Mouse (Mus musculus) heart, embryonic 11.5 days (tissue): ENCODE measurements around the gene Csde1. TPM values are rescaled to one million over a fixed set of nuclear protein-coding genes. Genes with fewer than 3 reads are reported as not detected.

Source experiments
- ATAC-seq: fragments of 200-750 bp; cut with Nextera tagmentation; replicated peaks from 2 replicates; pipeline ENCODE4 v1.8.0; 2017; ENCODE audit warnings: moderate library complexity; ENCODE audit not compliant: insufficient number of reproducible peaks, low FRiP score, low TSS enrichment
- H3K27ac ChIP-seq: fragments of 300-500 bp; sonication (generic); 2 replicates; pipeline ENCODE4 v1.5.1; 2014; ENCODE audit warnings: mild to moderate bottlenecking, low read depth, low read length
- H3K27me3 ChIP-seq: fragments of 300-500 bp; sonication (generic); 2 replicates; pipeline ENCODE4 v1.6.1; 2014; ENCODE audit warnings: mild to moderate bottlenecking, low read length, mixed read lengths; ENCODE audit not compliant: control insufficient read depth, insufficient read depth
- H3K36me3 ChIP-seq: fragments of 300-500 bp; sonication (generic); 2 replicates; pipeline ENCODE4 v1.6.1; 2014; ENCODE audit warnings: mild to moderate bottlenecking, low read length, moderate library complexity, mixed read lengths; ENCODE audit not compliant: control insufficient read depth, insufficient read depth
- H3K4me1 ChIP-seq: fragments of 300-500 bp; sonication (generic); 2 replicates; pipeline ENCODE4 v1.6.1; 2014; ENCODE audit warnings: low read length; ENCODE audit not compliant: control insufficient read depth, insufficient read depth
- H3K4me2 ChIP-seq: fragments of 300-500 bp; sonication (generic); 2 replicates; pipeline ENCODE4 v1.6.1; 2014; ENCODE audit warnings: mild to moderate bottlenecking, moderate library complexity
- H3K4me3 ChIP-seq: fragments of 300-500 bp; sonication (generic); 2 replicates; pipeline ENCODE4 v1.5.1; 2014; ENCODE audit warnings: low read depth, low read length
- H3K9ac ChIP-seq: fragments of 300-500 bp; sonication (generic); 2 replicates; pipeline ENCODE4 v1.6.1; 2014; ENCODE audit warnings: mild to moderate bottlenecking, low read depth, low read length, moderate library complexity
- H3K9me3 ChIP-seq: fragments of 300-500 bp; sonication (generic); replicated peaks from 2 replicates; pipeline ENCODE4 v1.6.1; 2016; ENCODE audit warnings: low read length; ENCODE audit not compliant: control insufficient read depth
- WGBS: fragments of 180-500 bp; shearing (Covaris S2); extraction: QIAGEN DNeasy Blood & Tissue Kit; methylation state at CpG from one replicate; pipeline ENCODE4 v1.1.7; 2014; ENCODE audit not compliant: insufficient replicate concordance; 5-methylcytosine and 5-hydroxymethylcytosine counted together
- polyA plus RNA-seq: library from polyadenylated mRNA; unstranded; fragments of >200 nt; fragmentation: Nextera tagmentation; extraction: Ambion mirVana; gene quantifications from 2 replicates; pipeline ENCODE4 v1.2.1, GENCODE M21; 2014

Csde1 gene
- polyA plus RNA-seq, 1 experiment from 2014 or later: 335 TPM

DNA sequence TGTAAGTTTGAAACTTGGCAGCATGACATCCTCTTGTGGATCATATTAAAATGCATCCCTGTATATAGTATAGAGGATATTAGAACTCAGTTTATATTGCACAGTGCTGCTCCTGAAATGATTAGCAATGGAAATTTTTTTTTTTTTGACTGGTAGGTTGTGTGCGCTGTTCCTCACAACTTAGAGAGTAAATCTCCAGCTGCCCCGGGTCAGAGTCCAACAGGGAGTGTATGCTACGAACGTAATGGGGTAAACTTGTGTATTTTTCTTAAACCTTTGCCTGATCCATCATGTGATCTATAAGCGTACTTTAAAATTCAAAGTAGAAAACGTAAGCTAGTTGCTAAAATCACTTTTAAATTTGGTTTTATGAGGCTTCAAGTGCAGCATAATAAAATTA is 20.1 kb downstream of the Csde1 start:
- 96% methylated on average over 6 of the region's 6 CpGs for WGBS
- H3K27me3 ChIP-seq: no peaks in the 10 kb centered on the region
- no peak overlapping the region for H3K4me2 ChIP-seq
- peaks cover 14% of the 10 kb centered on the region for H3K36me3 ChIP-seq
- ATAC-seq: no peak
- no peaks in the 10 kb centered on the region for H3K9me3 ChIP-seq
- no peak overlapping the region for H3K4me3 ChIP-seq
- no peaks in the 10 kb centered on the region for H3K4me1 ChIP-seq
- H3K9ac ChIP-seq: no peak overlapping the region
- H3K27ac ChIP-seq: no peak overlapping the region

DNA sequence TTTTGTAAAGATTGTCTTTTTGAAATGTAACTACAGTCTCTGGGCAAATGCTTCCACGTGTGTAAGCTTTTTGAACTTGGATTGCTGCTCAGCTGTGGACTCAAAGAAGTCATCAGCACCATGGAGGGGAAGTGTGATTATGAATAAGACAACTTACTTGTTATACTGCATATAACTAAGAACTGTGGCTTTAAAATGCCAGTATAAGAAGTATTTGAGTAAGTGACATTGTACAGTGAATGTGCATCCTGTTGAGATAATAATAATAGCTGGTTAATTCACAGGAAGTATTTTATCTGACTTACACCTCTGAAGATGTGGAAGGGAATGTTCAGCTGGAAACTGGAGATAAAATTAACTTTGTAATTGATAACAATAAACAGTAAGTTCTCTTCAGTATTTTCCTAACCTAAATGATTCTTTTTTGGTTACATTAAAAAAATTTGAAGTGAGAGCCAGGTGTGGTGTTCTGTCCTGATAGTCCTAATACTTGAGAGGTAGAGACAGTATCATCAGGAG is 20.7 kb downstream of the Csde1 start:
- 95% methylated on average over 1 of the region's 1 CpGs for WGBS

DNA sequence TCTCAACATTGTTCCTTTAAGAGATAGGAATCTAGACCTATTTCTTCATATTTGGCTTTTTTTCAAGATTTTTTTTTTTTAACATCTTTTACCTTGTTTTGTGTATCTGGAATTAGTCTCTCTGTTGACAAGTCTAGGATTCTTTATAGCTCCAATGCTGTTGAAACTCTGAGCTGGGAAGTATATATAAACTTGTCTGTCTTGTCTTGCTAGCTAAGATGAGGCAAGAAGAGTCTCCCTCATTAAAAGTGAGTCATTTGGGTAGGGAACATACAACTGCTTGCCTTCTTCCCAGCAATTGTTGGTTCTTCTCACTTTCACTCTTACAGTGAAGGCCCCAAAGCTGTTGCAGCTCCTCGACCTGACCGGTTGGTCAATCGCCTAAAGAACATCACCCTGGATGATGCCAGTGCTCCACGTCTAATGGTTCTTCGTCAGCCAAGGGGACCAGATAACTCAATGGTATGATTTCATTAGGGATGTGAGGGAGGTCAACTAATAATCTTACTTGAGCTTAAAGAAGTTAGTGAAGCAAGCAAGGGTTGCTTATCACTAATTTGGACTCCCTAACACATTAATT is 35.9 kb downstream of the Csde1 start:
- no peak for ATAC-seq
- 86% methylated on average over 5 of the region's 5 CpGs for WGBS
- Histone ChIP-seq H3K36me3 (peaks cover 30% of the 10 kb centered on the region), H3K27me3 (no peaks in the 10 kb centered on the region), H3K9me3 (no peaks in the 10 kb centered on the region), H3K9ac (no peak overlapping the region), H3K4me3 (no peak overlapping the region), H3K27ac (no peak overlapping the region), H3K4me2 (no peak overlapping the region), H3K4me1 (peaks cover 3% of the 10 kb centered on the region; the same call in 1 of the 2 replicates)

More for the DNA sequence above, 20.7 kb downstream of the Csde1 start:
- Histone ChIP-seq H3K4me1 (no peaks in the 10 kb centered on the region), H3K27ac (no peak overlapping the region), H3K4me3 (no peak overlapping the region), H3K36me3 (peaks cover 17% of the 10 kb centered on the region), H3K9me3 (no peaks in the 10 kb centered on the region), H3K27me3 (no peaks in the 10 kb centered on the region), H3K9ac (no peak overlapping the region), H3K4me2 (no peak overlapping the region)
- no peak for ATAC-seq

DNA sequence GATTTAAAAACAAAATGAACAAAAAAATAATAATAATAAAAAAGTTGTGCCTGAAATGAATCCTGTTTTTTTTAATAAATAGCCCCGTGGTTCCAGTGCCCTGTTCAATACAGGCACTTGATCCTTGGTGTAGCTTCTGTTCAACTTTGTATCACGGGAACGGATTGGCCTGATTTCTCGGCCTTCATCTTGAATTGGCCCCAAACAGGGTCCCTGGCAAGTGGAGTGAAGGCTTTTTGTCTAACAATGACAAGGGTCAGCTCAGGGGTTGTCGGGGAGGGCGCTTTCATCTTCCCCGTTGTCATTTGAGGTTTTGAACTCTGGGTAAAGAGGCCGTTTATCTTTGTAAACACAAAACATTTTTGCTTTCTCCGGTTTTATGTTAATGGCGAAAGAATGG is 37.5 kb downstream of the Csde1 start:
- 8% methylated on average over 10 of the region's 10 CpGs for WGBS
- Histone ChIP-seq H3K4me2 (peak overlapping the region; percentile 82), H3K4me1 (peaks cover 3% of the 10 kb centered on the region; the same call in 1 of the 2 replicates), H3K4me3 (peak overlapping the region; percentile 82), H3K9me3 (no peaks in the 10 kb centered on the region), H3K36me3 (peaks cover 37% of the 10 kb centered on the region), H3K27ac (peak overlapping the region; percentile 92), H3K27me3 (no peaks in the 10 kb centered on the region), H3K9ac (peak overlapping the region; percentile 94; the same call in 1 of the 2 replicates)
- peak; percentile 36; the same call in 1 of the 2 replicates for ATAC-seq

DNA sequence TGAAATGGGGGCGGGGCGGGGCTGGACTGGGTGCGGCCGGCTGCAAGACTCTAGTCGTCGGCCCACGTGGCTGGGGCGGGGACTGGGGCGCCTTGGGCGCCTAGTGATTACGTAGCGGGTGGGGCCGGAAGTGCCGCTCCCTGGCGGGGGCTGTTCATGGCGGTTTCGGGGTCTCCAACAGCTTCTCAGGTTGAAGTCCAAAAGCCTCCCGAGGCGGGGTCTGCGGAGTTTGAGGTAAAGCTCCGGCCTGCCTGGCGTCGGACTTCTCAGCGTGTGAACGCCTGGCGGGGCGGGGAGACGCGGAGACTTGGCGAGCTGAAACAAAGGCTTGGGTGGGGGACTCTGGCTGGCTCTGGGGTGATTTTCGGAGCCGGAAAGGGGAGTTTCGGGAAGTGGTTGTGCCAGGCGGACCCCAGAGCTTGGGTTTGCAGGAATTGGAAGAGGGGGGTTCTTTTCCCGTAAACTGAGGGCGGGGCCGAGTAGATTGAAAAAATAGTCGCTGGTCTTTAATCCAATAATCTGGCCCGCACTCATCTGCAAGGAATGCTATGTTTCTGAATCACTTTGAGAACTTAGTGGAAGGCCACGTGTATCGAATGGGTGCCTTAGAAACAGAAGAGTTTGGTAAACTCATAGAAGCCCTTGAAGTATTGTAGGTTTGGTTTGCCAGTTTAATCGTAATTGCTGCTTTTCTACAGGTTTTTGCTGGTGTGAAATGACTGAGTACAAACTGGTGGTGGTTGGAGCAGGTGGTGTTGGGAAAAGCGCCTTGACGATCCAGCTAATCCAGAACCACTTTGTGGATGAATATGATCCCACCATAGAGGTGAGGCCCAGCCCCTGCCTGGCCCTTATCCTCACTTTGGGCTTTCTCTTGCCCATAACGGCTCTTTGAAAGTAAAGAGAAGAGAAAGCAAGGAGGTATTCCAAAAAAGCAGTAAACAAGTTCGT is 38.3 kb downstream of the Csde1 start, which contains the start of gene Nras:
Gene Nras, plus strand, starts transcription at position 79 of the 951 bp plus-strand sequence.
- H3K4me1 ChIP-seq: peaks cover 3% of the 10 kb centered on the region; the same call in 1 of the 2 replicates
- peak within 1 kb of the TSS; percentile 82 for H3K4me2 ChIP-seq
- no peaks in the 10 kb centered on the region for H3K27me3 ChIP-seq
- H3K9me3 ChIP-seq: no peaks in the 10 kb centered on the region
- 3% methylated on average over 46 of the region's 46 CpGs for WGBS
- peak within 1 kb of the TSS; percentile 82 for H3K4me3 ChIP-seq
- H3K9ac ChIP-seq: peak within 1 kb of the TSS; percentile 94
- peak within 1 kb of the TSS; percentile 92 for H3K27ac ChIP-seq
- ATAC-seq: peak; percentile 95
- peaks cover 40% of the 10 kb centered on the region for H3K36me3 ChIP-seq

DNA sequence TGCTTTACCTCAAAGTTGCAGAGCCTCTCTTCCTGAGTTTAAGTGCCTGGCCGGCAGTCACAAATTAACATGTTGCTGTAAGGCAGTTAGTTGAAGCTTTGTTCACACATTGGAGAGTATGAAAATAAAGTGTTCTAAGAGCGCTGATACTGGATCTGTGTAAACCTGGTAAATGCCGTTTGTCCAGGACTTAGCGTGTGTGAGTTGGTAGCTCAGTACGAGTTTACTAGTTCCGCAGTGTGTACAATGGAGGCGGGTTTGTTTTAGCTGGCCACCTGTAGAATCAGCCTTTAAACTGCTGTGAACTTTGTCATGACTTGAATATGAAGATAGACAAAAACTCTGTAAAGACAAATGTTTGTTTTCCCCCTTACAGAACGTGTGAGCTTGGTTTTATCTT is 46.7 kb downstream of the Csde1 start:
- no peaks in the 10 kb centered on the region for H3K9me3 ChIP-seq
- 89% methylated on average over 8 of the region's 8 CpGs for WGBS
- no peak for ATAC-seq
- no peak overlapping the region for H3K9ac ChIP-seq
- no peak overlapping the region for H3K27ac ChIP-seq
- H3K4me3 ChIP-seq: no peak overlapping the region
- H3K36me3 ChIP-seq: peaks cover 44% of the 10 kb centered on the region
- H3K4me1 ChIP-seq: no peaks in the 10 kb centered on the region
- no peaks in the 10 kb centered on the region for H3K27me3 ChIP-seq
- H3K4me2 ChIP-seq: no peak overlapping the region

DNA sequence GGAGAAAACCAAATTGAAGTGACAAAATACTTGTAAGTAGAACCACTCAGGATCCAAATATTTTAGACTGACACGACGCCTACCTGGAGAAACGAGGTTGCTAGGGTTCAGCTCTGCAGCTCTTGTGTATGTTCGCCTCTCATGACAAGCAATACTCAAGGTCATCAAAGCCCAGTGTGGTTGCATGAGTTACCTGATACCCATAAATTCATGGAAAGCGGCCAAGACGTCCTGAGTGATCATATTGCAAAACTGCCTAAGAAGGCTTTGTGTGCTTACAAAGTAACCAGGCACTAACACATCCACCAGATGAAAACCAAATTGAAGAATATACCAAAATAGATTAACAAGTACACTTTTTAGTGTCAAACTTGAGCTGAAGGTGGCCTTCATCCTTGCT is 48.7 kb downstream of the Csde1 start:
- no peak for ATAC-seq
- H3K9me3 ChIP-seq: no peaks in the 10 kb centered on the region
- H3K4me1 ChIP-seq: no peaks in the 10 kb centered on the region
- H3K4me2 ChIP-seq: no peak overlapping the region
- H3K27me3 ChIP-seq: no peaks in the 10 kb centered on the region
- no peak overlapping the region for H3K27ac ChIP-seq
- 88% methylated on average over 6 of the region's 6 CpGs for WGBS
- peaks cover 25% of the 10 kb centered on the region for H3K36me3 ChIP-seq
- no peak overlapping the region for H3K4me3 ChIP-seq
- no peak overlapping the region for H3K9ac ChIP-seq

DNA sequence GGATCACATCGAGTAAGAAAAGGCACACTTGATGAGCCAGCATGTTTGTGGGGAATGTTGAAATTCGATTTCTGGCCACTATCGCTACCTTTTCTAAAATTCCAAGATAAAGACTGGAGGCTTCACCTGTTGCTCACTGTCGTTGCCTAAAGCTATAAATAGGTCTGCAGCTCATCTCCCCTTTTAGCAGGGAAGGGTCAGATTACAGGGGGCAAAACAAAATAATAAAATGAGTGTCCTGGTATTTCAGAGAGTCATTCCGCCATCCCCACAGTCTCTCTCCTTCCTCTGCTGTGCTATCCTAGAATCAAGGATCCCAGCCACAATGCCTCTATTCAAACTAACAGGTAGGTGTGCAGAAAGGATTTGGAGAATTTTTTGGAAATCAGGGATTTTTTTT is 53.5 kb downstream of the Csde1 start, which contains the start of gene Ampd1:
Gene Ampd1, plus strand, starts transcription at position 244 of the 400 bp plus-strand sequence.
- Histone ChIP-seq H3K9me3 (no peaks in the 10 kb centered on the region), H3K4me1 (no peaks in the 10 kb centered on the region), H3K4me2 (no peak within 1 kb of the TSS), H3K9ac (no peak within 1 kb of the TSS), H3K27ac (no peak within 1 kb of the TSS), H3K36me3 (0 out of 2 replicates have a peak, but pooled peaks cover 2% of the 10 kb centered on the region), H3K27me3 (no peaks in the 10 kb centered on the region), H3K4me3 (no peak within 1 kb of the TSS)
- no peak for ATAC-seq
- 45% methylated on average over 5 of the region's 5 CpGs for WGBS
